Mouse (Mus musculus): Measurements from ENCODE around the gene Agpat1.

Agpat1 gene

GRCm38 (mm10) chr17:34606186-34607039 is 2.4 kb downstream of the Agpat1 start:
- DNase-seq (ENCODE audit: low spot score) = peak; percentile 64

GRCm38 (mm10) chr17:34607997-34608396 is 3.9 kb downstream of the Agpat1 start:
- DNase-seq (ENCODE audit: low spot score) = peak; percentile 74

- DNase-seq (ENCODE audit: low spot score) = no peak
Observed at GRCm38 (mm10) chr17:34611050-34611449, 7.0 kb downstream of the Agpat1 start.

- DNase-seq (ENCODE audit: low spot score) = no peak
Observed at GRCm38 (mm10) chr17:34613054-34613645, 9.1 kb downstream of the Agpat1 start.

GRCm38 (mm10) chr17:34613830-34614229 is 9.8 kb downstream of the Agpat1 start:
- no peak for DNase-seq (ENCODE audit: low spot score)

- DNase-seq (ENCODE audit: low spot score) = no peak
Observed at GRCm38 (mm10) chr17:34615871-34616270, 11.8 kb downstream of the Agpat1 start, which contains the start of gene Egfl8. Egfl8 (minus strand) TSS chr17:34615971.

- DNase-seq (ENCODE audit: low spot score) = no peak
Observed at GRCm38 (mm10) chr17:34618999-34619398, 14.9 kb downstream of the Agpat1 start.

- DNase-seq (ENCODE audit: low spot score) = no peak
Observed at GRCm38 (mm10) chr17:34621006-34621405, 16.9 kb downstream of the Agpat1 start.

- no peak for DNase-seq (ENCODE audit: low spot score)
Observed at GRCm38 (mm10) chr17:34623161-34623560, 19.1 kb downstream of the Agpat1 start.

- DNase-seq (ENCODE audit: low spot score) = no peak
Observed at GRCm38 (mm10) chr17:34624981-34625380, 20.9 kb downstream of the Agpat1 start.

GRCm38 (mm10) chr17:34626062-34626772 is 22.2 kb downstream of the Agpat1 start:
- peak; percentile 46 for DNase-seq (ENCODE audit: low spot score)

GRCm38 (mm10) chr17:34626773-34627092 is 22.7 kb downstream of the Agpat1 start:
- peak; percentile 55 for DNase-seq (ENCODE audit: low spot score)

GRCm38 (mm10) chr17:34627093-34627942 is 23.3 kb downstream of the Agpat1 start:
- DNase-seq (ENCODE audit: low spot score) = peak; percentile 92

GRCm38 (mm10) chr17:34627943-34628643 is 24.0 kb downstream of the Agpat1 start, which contains the start of gene Ppt2:
Ppt2 (minus strand) TSS chr17:34628510.
- DNase-seq (ENCODE audit: low spot score) = peak; percentile 73

GRCm38 (mm10) chr17:34628644-34628967 is 24.5 kb downstream of the Agpat1 start:
- no peak for DNase-seq (ENCODE audit: low spot score)

GRCm38 (mm10) chr17:34629221-34629751 is 25.2 kb downstream of the Agpat1 start, which contains the start of gene Prrt1:
Prrt1 (plus strand) TSS chr17:34629533.
- no peak for DNase-seq (ENCODE audit: low spot score)

- DNase-seq (ENCODE audit: low spot score) = no peak
Observed at GRCm38 (mm10) chr17:34629796-34630603, 25.9 kb downstream of the Agpat1 start.

- peak; percentile 66 for DNase-seq (ENCODE audit: low spot score)
Observed at GRCm38 (mm10) chr17:34630761-34631301, 26.8 kb downstream of the Agpat1 start.

GRCm38 (mm10) chr17:34631647-34632046 is 27.6 kb downstream of the Agpat1 start:
- DNase-seq (ENCODE audit: low spot score) = no peak

GRCm38 (mm10) chr17:34632261-34632691 is 28.2 kb downstream of the Agpat1 start:
- DNase-seq (ENCODE audit: low spot score) = peak; percentile 89

All from testis, postnatal 10 days (tissue).